Mouse (Mus musculus): ENCODE measurements around the gene Snapc4. TPM values are rescaled to one million over a fixed set of nuclear protein-coding genes. Genes with fewer than 3 reads are reported as not detected.

Snapc4 gene
- total RNA-seq, 1 experiment from 2014 or later, result 58.9 TPM

DNA sequence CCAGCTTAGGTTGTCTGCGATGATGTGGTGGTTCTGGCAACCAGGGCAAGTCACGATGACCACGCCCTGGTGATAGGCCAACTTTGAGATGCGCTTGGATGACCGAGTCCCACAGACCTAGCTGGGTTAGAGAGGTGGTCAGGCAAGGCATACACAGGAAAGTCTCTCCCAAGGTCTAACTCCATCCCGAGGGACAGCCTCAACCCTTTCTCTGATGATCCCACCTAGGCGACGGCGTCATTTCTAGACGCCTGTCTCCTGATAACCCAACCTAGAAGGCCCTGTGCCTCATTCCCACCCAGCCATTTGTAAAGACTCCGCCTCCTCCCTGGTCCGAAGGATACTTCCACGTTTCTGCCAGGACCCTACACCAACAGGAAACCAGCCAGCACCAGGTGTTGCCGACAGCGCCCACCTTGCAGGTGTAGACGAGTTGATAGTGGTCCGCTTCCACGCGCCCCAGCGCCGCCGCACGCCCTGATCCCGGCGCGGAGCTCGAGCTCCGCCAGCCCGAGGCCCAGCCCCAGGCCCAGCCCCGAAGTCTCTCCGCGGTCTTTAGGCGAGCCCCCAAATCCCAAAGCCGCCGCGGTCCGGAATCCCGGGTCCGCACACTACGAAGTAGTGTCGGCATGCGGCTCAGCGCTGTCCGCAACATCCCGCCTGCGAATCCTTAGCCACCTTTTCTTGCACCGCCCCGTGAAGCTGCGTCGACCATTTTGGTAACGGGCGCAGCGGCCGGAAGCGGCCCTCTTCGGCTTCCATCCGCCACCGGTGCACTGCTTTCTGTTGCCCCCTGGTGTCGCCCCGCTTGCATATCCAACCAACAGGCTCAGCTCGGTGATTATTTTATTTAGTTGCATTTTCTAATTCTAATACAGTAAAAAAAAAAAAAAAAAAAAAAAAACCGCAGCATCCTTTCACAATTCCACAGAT lies 28.8 kb downstream of the Snapc4 start, which contains the start of gene Dnlz:
Dnlz (minus strand) TSS at position 753 of the 933 bp plus-strand sequence.
- peak; percentile 80 for ATAC-seq (ENCODE audit: extremely low read depth, insufficient number of reproducible peaks, low FRiP score, poor library complexity, severe bottlenecking)

DNA sequence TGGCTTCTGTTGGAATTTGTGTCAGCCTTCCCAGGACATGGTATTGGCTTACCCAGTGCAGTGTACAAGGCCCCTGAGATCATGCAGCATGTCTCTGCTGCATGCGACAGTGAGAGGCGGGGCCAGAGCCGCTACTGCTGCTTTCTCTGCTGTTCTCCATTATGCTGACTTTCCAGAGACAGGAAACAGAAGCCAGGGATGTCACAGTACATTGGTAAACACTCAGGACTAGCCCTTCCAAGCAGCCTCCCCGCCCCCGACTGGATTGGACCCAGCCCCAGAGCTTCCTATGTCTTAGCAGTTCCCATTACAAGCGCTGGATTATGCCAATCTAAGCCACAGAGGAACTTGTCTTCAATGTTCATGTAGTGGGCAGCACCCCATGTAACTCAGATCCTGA lies 32.2 kb downstream of the Snapc4 start:
- no peak for ATAC-seq (ENCODE audit: extremely low read depth, insufficient number of reproducible peaks, low FRiP score, poor library complexity, severe bottlenecking)

DNA sequence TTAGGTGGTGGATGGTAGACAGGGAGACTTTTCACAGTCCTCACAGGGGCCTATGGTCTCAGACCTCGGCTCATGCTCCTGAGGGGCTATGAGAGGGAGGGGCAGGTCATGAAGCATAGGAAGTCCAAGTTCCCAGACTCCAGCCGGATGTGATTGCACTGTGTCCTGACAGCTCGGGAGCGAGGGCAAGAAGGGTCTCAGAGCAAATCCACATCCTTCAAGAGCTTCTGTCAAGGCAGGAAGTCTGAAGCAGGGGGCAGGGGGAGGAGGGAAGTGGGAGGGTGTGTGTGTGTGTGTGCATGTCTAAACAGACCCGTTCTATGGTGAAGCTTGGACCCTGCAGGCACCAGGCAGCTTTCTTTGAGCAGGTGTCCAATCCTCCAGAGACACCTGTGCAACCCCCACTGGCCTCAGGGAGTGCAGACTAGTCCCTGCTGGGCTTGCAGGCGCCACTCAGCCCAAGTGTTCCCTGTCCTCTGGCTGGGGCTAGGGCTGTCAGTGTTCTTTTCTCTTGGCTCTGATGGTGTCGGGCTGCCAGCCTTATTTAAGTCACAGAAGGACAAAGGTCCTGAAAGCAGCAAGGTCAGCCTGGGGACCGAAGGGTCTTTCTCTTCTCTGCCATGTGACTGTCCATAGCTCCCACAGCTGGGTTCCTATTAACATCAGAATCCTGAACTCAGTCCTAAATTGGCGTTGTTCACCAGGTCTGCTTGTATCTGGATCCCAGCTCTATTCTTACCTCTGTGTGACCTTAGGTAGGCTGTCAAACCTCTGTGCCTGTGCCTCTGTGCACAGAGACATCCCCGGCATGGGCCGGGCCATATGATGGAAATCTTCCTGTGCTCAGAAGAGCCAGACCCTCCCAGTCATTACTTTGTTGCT lies 37.6 kb downstream of the Snapc4 start:
- ATAC-seq (ENCODE audit: extremely low read depth, insufficient number of reproducible peaks, low FRiP score, poor library complexity, severe bottlenecking), result no peak

DNA sequence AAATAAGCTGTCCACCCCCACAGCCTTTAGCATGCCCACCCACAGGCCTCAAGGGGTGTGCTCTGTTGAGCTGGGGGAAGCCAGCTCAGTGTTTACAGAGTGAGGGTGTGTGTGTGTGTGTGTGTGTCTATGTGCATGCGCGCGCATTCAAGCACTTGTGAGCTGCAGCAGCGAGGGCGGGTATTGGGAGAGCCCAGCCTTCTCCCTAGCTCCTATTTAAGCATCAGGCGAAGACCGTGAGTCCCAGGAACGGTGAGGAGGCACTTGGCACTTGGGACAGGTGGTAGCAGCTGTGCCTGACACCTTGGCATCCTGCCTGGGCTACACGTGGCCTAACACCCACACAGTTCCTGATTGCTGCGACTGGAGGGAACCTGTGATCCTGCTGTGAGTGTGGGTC lies 38.4 kb downstream of the Snapc4 start:
- ATAC-seq (ENCODE audit: extremely low read depth, insufficient number of reproducible peaks, low FRiP score, poor library complexity, severe bottlenecking), result no peak

DNA sequence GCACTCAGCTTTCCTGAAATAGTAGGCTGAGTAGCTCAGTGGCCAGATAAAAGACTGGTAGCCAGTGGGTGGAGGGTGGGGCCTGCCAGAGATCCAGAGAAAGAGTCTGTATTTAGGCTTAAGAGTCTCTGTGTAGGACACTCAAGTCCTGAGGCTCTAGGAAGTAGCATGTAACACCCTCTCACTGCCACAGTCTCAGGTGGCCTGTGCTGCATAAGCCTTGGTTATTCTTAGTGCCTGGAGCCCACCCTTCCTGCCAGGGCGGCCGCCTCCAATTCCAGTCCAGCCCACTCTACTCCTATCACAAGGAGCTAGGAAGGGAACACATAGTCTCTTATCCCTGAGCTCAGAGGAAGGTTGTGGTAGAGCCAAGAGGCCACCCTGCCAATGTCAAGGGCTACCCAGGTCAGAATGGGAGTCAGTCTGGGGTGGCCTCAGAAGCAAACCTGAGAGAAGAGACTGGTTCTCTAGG lies 38.9 kb downstream of the Snapc4 start:
- no peak for ATAC-seq (ENCODE audit: extremely low read depth, insufficient number of reproducible peaks, low FRiP score, poor library complexity, severe bottlenecking)

DNA sequence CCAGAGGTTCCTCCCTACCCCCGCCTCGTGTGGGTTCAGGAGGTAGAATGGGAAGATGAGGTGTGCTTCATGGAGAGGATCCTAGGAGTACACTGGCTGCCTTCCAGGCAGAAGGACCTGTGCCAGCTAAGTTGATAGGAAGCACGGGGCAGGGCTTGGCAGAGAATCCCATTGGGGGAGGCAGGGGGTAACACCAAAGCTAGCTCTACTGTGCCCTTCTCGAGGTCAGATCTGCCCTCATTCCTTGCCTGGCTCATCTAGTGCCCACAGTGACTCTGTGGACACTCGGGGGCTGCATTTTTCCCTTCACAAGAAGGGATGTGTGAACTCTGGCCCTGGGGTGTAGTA lies 41.3 kb downstream of the Snapc4 start:
- ATAC-seq (ENCODE audit: extremely low read depth, insufficient number of reproducible peaks, low FRiP score, poor library complexity, severe bottlenecking), result no peak

DNA sequence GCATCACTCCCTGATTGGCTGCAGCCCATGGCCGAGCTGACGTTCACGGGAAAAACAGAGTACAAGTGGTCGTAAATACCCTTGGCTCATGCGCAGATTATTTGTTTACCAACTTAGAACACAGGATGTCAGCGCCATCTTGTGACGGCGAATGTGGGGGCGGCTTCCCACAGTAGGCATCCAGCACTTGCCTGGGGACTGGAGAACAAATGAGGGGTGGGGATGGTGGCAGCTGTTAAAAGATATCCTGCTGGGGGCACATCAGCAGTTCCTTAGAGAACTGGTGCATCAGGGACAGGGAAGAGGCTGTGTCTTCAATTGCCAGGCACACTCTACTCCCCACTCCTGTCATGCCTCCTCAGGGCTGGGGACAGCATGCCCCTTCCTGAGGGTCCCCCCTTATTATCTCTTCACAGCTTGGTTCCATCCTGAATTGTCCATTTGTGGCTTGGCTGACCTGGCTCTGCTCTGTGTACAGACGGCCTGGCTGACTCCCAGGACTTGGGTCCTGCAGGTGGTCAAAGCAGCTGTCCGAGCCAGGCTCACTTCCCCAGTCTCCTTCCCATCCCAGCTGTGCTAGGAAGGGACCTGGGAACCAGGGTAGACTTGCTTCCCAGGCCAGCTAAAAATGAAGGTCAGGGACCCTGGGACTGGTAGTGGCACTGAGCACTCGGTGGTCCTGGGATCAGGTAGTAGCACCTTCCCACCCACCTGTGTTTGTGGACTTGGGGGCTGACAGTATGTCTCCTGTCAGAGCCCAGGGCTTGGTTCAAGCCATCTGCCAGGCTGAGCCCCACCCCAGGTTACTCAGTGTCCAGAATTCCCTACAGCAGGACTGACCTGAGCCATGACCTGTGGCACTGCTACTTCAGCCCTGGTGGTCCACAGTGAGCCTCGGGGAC lies 41.9 kb downstream of the Snapc4 start:
- no peak for ATAC-seq (ENCODE audit: extremely low read depth, insufficient number of reproducible peaks, low FRiP score, poor library complexity, severe bottlenecking)

DNA sequence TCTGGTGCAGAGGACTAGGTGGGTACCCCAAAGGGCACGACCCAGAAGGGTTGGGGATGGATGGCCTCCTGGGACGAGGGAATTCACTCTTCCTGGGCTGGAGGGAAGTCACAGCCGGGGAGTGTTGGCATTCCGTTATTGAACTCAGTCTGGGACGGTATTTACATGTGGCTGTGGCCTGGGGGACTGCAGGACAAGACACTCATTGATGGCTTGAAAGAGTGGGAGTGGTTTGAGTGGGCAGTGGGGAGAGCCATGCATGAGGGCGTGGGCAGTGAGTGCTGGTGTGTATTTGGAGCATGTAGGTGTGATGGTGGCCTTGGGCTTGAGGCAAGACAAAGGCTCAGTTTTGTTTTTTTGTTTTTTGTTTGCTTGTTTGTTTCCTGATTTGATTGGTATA lies 49.8 kb downstream of the Snapc4 start:
- ATAC-seq (ENCODE audit: extremely low read depth, insufficient number of reproducible peaks, low FRiP score, poor library complexity, severe bottlenecking), result no peak

DNA sequence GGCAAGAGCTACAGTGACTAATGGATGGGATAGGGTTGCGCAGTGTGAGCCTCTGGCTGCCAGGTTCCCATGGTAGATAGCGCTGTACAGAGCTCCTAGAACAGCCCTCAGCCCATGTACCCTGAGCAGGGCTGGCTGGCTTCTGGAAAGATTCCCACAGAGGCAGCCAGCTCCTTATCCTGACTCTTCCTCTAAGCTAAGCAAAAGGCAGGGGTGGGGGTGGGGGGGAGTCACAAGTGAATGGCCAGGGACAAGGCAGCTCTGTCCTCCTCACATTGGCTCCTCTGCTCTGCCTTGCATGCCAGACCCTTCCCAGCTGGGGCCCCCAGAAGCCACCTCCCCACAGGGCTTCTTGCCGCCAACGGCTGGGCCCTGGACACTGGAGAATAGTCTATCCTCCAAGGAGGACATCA lies 50.4 kb downstream of the Snapc4 start:
- no peak for ATAC-seq (ENCODE audit: extremely low read depth, insufficient number of reproducible peaks, low FRiP score, poor library complexity, severe bottlenecking)

DNA sequence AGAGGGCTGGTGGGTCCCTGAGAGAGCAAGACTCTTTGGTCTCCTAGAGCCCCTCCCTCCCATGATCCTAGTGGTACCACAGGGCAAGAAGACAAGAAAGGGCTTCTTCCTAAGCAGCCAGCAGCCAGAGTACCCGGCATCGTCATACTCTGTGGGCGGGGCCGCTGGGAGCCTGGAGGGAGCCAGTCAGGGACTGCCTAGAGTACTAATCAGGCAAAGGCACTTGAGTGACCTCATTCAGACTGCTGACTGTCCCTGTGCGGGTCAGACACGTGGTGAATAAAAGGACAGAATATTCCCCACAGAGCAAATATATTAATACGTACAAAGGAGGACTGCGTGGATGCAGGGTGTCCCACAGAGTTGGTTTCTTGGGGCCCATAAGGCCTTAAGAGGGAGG lies 51.1 kb downstream of the Snapc4 start:
- no peak for ATAC-seq (ENCODE audit: extremely low read depth, insufficient number of reproducible peaks, low FRiP score, poor library complexity, severe bottlenecking)

DNA sequence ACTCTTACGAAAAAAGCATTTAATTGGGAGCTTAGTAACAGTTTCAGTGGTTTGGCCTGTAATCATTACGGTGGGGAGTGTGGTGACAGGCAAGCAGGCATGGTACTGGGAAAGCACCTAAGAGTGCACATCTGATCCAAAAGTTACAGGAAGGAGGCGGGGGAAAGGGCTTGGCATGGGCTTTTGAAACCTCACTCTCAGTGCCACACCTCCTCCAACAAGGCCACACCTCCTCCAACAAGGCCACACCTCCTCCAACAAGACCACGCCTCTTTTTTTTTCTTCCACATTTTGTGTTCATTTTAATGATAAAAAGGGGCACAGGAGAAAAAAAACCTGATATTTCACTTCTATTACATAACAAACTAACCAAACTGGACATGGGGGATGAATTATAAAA lies 52.6 kb downstream of the Snapc4 start:
- no peak for ATAC-seq (ENCODE audit: extremely low read depth, insufficient number of reproducible peaks, low FRiP score, poor library complexity, severe bottlenecking)

DNA sequence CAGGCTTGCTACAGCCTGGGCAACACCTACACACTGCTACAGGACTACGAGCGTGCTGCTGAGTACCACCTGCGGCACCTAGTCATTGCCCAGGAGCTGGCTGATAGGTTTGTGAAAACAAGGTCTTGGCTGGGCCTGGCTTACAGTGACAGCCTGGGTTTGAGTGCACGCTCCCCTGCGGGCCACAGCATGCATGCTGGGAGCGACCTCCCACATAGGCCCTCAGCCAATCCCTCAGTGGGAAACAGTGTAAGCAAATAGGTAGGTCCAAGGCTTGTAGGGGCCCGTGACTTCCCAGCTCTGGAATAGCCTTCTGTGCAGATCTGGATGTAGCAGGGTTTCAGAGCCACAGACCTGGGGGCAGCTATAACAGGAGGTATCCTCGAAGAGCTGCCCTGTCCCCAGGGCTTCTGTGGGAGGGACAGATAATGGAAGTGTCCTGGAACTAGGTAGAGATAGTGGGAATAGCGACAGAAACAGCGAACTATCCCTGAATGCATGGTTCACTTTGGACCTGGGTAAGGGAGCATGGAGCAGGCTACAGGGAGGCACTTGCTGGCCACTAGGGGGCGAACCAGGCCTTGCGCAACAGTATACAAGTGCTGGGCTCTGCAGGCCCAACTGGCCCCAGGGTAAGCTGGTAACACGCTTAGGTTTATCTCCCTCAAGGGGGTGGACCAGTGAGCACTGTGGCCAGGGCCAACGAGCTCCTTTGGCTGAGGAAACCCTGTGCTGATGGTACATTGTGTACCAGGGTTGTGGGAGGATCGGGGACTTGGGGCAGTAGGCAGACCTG lies 54.9 kb downstream of the Snapc4 start:
- ATAC-seq (ENCODE audit: extremely low read depth, insufficient number of reproducible peaks, low FRiP score, poor library complexity, severe bottlenecking), result peak; percentile 58; the same call in 1 of the 2 replicates

DNA sequence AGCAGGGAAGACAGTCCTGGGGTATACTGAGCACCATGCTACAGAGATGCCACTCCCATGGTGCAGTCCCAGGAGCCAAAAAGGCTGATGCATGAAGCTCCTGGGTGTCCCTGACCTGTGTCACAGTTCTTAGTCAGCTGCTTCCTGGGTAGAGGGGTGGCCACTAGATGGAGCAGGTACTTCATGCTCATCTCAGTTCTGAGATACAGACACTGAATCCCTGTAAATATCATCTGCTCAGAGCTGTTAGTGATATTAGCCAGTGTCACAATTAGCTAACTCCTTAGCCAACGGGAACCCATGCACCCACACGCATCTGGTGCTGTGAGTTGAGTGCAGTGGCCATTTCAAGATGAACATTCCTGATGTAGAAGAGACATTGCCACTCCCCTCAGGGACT lies 55.5 kb downstream of the Snapc4 start:
- ATAC-seq (ENCODE audit: extremely low read depth, insufficient number of reproducible peaks, low FRiP score, poor library complexity, severe bottlenecking), result no peak

DNA sequence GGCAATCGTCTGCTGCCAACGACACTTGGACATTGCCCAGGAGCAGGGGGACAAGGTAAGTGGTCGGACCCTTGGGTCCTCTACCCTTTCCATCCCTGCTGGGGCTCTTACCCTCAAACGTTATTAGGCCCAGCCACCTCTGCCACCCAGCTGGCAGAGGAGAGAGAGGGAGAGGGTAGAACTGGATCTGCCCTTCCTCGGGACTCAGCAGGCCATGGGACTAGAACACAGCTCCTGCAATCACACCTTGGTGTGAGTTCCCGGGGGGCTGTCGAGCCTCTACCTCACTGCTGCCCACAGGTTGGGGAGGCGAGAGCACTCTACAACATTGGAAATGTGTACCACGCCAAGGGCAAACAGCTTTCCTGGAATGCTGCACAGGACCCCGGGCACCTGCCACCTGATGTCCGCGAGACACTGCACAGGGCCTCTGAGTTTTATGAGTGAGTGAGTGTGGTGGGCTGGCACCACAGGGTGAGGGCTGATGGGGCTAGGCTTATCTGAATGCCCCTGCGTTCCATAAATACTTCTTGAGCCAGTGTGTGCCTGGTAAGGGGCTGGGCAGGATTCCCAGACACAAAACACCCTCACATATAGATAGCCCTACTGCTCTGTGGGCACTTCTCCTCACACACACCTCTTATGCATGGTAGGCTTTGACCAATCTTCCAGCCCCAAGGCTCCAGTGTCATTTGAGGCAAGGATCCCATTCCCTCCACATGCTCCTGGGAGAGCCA lies 56.7 kb downstream of the Snapc4 start:
- no peak for ATAC-seq (ENCODE audit: extremely low read depth, insufficient number of reproducible peaks, low FRiP score, poor library complexity, severe bottlenecking)

DNA sequence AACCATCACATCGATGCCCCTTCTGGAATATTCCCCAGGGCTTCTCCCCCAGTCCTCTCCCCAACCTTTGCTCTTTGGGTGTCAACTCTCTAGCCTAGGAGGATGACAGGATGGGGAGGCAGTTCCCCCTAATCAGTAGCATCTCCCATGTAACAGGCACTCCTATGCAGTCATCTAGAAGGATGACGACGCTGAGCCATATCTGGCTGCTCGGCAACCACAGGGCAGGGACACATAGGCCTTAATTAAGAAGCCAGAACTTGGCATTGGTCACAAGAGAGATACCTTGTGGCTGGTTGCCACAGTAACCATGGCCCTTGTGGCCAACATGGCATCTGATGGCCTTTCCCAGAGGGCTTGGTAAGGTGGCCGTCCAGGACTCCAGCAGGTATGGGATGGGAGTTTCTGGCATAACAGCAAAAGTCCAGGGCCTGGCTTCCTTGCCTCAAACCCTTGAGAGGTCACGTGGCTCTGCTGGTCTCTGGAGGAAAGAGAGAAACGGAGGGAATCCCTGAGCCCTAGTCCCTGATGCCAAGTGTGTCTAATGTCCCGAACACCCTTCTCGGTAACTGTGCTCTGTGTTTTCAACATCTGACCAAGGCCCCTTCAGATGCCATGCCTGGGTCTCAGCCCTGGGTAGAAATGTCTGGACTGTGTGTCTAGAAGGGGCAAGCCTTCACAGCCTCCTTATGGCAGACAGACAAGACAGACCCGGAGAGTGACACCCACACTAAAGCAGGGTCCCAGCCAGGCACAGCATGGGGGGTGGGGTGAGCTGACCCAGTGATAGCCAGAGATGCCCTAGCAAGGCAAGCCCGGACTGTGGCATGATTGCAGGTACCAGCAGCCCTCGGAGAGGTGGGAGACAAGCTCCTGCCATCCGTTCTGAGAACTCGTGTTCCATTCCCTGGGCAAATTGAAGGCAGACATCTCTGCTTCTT lies 59.9 kb downstream of the Snapc4 start:
- ATAC-seq (ENCODE audit: extremely low read depth, insufficient number of reproducible peaks, low FRiP score, poor library complexity, severe bottlenecking), result no peak

DNA sequence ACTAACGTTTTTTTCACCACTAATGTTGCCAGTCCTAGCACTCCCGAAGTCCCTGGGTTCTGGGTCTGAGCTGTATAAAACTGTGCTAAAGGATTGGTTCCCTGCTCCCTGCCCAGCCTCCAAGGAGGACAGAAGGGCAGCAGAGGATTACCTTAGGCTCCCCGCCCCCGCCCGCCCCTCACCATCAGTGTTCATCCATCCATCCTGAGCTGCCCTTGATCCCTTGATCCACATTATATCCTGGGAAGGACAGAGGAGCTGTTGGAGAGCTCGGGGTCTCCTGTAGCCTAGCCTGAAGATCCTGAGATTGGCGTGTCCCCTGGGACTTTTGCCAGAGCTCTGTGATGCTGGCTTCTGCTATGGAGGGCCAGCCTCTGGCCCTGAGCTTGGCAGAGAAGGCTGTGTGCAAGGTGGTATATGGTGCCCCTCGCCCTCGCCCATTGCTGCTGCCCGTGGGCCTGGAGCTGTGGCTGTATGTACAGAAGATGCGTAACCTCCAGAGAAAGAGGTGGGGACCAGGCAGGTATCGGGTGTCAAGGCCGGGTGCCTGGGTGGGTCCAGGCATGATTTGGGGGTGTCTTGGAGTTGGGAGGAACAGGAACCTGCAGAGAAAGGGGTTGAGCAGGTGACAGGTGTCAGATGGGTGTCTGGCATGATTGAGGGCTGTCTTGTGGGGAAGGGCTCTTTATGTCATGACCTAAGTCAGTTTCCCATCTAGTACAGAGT lies 60.8 kb downstream of the Snapc4 start:
- no peak for ATAC-seq (ENCODE audit: extremely low read depth, insufficient number of reproducible peaks, low FRiP score, poor library complexity, severe bottlenecking)
